Mouse (Mus musculus) kidney, adult 18-20 months (tissue): Measurements from ENCODE around the gene Vcp.

Experiments used
- DNase-seq: peaks from one replicate; pipeline ENCODE4 v3.0.0; 2021

Vcp gene

DNA sequence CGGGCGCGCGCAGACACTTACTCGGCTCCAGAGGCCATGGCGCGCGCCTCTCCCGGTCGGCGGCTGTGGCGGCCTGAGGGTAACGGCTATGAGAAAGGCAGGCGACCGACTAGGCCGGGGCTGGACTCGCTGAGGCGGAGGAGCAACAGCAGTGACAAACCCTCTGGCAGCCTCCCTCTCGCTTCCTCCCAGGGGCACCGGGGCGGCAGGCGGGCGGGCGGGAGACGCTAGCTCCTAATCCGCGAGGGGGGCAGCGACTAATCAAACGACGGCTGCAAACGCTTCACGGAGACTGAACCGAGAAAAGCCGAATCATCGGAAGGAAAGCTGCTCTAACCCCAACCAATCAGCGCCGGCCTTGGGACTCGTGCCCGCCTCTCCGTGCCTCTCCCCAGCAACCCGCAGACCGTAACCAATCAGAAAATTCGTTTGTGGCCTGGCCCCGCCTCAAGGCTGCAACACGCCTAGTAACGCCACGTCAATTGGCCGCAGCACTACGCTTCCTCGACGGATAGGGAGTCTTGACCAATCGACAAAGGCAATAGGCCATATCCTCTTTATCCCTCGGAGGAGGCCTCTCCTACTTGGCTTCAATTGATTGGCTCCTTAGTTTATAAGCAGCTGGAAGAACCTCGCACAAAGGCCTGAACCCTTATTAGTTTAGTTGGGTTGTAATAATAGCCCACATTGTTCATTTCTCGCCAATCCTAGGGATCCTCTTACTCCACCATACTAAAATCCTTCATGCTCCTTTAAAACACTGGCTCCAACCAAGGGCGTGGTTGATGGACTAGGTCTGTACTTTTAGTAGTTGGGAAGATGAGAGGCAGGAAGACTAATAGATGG, at the start of gene Vcp:
TSS of gene Vcp (minus strand) at position 367 of the 846 bp plus-strand sequence.
- DNase-seq: peak; percentile 98

DNA sequence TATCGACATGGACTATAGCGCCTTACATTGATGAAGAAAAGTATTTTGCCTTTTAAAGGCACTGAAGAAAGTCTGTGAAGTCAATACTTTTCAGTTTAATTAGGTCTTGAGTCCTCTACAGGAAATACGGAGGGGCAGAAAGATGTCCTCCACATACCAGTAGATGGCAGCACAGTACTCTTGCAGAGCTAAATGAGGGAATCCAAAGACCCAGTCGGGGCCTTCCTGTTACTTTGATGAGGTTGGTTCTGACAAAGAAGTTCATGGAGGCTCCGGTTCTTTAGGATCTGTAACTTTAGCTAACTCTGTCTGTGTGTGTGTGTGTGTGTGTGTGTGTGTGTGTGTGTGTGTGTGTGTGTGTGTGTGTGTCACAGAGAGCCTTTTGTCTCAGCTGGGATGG, 46.9 kb upstream of the Vcp start:
- DNase-seq: peak; percentile 72

DNA sequence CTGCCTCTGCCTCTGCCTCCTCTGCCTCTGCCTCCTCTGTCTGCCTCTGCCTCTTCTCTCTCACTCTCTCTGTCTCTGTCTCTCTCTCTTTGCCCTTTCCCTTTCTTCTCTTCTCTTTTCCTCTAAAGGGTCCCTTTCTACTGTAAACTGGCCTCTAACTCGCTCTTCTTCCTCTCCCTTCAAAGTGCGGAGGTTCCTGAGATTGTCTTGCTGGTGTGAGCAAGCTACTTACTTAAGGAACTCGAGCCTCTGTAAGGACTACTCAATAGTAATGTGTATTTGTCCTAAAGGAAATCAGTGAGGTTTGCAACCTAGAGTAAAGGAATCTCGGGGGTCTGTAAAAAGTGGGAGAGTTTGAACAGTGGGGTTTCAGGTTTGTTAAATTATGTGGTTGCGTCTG, 46.3 kb upstream of the Vcp start:
- no peak for DNase-seq

DNA sequence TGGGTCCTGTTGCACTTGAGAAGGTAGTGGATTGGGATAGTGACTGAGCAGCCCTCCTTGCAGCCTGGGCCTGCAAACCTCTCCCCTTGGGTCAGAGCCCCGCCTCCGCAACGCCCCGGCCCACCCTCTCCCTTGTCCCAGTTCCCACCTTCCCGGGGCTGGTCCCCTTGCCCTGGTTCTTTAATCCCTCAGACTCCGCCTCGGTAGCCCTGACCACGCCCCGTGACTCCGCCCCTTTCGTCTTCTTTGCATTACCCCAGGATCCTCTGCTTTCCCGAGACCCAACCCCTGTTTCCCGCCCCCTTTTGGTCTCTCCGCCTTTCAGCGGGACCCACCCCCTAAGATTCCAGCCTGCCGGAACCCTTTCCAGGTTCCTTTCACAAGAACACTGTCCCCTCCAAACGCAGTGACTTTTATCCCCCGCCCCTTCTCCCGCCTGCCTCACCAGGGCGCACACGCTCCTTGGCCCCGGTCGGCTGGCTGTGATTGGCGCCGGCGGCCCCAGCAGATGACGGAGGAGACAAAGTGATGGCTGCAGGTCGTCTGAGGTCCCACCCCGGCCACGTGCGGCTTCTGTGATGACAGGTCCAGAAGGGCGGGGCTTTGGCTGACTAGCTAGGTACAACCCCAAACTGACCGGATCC, 45.5 kb upstream of the Vcp start, which contains the start of gene Fam214b:
TSS of gene Fam214b (minus strand) at position 562 of the 644 bp plus-strand sequence.
- DNase-seq: peak; percentile 100

DNA sequence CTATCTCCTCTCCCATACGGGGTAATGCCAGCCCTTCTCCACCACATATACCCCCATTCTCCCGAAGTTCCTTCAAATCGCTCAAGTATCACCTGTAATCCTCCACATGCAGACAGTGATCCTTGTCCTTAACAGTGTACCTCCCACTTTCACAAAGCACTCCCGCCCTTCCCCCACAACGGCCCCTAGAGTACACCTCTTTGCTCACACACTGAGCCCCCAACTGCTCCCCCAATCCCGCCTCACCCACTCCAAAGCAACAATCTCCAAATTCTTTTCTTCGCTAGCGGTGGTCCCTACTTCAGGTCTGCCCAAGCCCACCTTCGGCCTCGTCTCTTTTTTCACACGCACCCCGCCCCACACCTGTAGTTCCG, 45.0 kb upstream of the Vcp start:
- no peak for DNase-seq

DNA sequence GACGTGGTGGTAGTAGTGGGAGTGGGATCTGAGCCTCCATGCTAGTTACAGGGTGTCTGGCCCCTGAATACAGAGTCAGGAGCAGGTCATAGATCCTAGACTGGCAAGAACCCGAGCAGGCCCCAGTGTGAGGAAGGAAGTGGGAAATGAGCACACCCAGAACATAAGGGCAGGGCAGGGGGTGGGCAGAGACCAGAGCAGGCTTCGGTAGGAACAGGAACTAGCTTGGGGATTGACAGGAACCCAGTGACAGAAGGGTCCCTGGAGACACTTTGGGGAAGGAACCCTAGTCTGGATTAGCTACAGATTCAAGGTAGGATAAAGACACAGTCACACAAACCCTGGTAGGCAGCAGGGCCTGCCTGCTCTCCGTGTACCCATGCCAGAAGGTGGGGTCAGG, 44.4 kb upstream of the Vcp start:
- peak; percentile 37 for DNase-seq

DNA sequence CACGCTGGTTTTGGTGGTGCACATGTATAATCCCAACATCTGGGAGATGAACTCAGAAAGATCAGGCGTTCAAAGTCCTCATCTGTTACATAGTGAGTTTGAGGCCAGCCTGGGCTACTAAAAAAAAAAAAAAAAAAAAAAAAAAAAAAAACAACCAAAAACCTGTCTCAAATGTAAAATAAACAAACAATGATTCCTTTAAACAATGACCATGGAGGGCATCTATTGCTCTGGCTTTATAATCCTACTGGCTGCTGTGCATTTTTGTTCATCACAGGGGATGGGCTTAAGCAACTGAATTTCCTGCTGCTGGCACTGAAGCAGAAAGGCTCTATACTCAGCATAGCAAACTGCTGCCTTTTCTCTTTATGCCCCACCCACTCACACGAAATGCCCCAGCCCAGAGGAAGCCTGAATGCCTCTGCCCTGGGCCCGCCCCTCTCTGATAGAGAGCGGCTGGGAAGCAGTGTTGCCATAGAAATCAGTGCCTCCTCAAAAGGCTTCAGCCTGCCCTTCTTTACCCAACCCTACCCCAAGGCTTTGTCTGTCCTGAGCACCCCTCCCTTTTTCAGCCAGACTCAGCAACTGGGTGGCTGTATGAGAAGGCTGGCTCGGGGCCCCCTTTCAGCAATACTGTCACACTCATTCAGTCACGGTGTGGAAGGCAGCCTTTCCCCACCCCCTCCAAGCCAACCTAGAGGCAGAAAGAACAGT, 43.5 kb upstream of the Vcp start:
- DNase-seq: peak; percentile 46

DNA sequence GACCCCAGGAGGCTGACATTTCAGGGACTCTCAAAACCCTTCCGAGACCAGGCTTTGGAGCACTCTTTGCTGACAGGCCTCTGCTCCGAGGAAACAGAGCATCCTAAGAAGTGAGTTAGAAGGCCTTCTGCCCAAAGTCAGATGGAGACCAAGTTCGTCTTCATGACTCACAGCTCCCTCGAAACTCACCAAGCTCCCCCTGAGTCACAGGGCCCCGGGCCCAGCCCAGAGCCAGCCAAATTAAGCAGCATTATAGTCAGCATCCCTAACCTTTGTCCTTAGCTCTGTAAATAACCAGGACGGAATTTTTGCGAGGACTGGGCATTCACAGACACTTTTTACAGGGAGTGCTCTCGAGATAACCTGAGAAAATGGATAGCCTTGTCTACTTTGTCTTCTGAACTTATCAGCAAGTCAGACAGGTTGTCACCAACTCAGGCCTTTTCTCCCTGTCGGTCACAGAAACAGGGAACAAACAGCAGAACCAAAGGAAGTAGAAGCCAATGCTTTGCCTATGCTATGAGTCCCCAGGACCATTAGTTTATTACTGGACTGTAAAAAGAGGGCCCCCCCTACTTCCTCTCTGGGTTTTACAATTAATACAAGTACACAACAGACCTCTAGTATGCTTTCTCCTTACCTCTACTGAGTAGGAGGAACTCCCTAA, 40.7 kb upstream of the Vcp start:
- no peak for DNase-seq

DNA sequence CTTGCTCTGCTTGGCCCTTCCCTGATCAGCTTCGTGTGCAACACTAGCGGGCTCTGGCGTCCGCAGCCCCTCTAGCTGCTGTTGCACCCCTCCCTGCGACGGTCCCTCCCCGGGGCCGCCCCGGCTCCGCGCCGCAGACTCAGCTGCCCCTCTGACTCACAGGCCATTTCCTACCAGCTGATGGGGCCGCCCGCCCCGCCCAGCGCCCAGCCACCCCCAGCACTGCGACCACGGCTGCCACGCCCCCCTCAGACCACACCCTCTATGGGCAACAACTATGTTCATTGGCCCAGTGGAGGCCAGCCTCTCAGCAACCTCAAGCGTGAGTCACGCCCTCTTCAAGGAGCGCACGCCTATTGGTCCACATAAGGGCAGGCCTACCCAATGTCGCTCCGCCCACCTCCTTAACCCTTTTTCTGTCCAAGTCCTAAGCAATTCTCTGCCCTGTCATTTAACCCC, 39.8 kb upstream of the Vcp start:
- DNase-seq: peak; percentile 94

DNA sequence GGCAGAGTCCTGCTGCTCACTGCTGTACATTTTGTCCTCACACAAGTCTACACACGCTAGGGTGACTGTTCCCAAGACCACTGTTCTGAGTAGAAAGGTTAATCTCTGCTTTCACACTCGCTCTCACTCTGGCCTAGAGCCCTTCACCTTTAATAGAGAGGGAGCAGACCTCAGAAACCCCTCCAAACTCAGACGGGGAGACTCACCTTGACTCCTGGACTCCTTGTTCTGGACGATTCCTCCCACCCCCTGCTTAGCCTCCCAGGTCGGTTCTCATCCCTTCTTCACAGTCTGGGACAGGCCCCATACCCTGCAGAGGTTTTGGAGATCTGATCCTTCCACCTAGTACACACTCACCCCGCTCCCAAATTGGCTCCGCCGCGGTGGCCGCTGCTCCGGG, 39.3 kb upstream of the Vcp start:
- peak; percentile 11 for DNase-seq

DNA sequence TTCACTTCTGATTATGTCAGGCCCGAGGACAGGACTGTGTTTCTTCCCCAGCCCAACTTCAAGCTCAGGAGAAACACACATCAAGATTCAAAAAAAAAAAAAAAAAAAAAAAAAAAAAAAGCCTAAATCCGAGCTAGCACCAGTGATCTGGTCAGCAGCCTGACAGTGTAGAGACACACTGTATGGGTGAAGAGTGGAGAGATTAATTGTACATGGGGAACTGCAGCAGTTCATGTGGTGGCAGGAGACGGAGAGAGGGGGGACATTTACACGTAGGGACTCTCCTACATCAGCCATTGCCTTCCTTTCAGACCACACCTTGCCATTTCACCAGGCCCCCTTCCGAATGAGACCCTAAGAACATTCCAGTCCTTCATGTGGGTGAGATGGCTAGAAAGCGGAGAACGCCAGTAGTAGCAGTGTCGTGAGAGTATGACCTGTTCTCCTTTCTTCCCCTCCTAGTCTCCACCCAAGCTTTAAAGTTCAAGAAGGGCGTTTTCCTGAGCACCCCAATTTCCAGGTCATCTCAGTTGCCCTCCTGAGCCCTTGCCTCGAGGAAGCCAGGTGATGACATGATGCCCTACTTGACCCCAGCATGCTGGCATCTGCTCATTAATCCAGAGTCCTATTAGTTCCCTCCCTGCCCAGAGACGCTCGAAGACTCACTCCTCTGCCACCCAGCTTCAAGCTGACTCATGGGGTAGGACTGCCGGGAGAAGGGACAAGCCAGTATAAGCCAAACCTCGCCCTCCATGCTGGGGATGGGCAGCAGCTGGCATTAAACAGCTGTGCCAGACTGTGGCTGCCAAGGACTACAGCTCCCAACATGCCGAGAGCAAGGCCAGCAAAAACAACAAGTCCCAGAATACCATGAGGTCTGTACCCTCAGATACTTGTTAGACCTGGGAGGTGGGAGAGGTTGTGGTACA, 38.5 kb upstream of the Vcp start:
- peak; percentile 28 for DNase-seq

DNA sequence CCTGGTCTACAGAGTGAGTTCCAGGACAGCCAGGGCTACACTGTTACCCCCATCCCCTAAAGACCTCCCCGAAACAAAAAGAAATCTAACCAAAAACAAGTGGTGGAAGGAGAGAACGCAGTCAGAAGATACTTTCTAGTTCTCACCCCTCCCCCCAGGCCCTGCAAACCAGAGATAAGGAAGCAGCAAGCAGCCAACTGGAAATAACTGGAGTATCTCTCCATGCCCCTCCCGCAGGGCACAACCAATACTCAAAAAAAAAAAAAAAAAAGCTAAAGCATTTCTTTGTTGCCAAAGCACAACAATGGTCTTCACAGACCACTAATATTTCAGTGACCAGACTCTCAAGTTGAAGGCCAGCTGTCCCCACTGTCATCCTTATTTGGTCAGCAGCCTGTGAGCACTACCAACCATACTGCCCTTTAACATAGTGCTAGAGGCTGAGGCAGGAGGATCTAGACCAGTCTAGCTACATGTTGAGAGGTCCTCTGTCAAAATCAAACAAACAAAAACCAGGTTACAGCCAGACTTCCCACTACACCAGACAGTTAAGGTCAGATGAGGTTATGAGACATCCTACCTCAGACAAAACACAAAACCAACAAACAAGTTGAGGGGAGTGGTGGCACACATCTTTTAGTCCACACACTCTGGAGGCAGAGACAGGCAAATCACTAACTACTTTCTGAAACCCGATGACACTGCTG, 37.7 kb upstream of the Vcp start:
- DNase-seq: no peak

DNA sequence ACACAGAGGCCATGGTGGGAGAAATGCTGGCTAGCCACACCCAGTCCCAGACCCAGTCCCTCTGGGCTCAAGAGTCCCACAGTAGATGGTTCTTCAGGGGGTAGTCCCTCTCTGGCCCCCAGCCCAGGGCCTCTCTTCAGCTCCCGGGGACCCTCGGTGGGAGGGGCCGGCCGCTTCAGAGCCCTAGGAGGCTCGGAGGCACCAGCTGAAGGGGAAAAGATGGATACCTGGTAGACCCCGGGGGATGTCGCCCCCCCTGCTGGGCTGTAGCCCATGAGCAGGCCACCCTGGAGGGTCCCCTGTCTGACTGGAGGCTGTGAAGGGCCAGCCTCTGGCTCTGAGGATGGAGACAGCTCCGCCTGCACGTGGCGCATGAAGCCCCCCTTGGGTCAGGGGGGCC, 36.0 kb upstream of the Vcp start:
- DNase-seq: no peak

DNA sequence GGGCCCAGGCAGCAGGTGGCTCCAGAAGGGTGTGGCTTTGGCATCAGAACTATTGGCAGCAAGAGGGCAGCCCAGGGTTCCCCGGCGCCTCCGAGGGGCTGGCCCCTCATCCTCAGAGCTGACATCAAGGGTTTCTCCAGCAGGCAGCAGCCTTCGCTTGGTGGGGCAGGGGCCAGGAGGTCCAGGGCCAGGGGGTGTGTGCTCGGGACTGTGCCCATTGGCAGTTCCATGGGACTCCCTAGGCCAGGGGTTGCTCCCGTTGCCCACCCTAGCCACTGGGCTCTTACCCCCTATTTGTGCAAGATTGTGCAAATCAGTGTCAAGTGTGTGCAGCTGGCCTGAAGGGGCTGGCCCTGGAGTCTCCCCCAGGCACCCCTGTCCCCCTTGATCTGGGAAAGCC, 35.5 kb upstream of the Vcp start:
- no peak for DNase-seq

DNA sequence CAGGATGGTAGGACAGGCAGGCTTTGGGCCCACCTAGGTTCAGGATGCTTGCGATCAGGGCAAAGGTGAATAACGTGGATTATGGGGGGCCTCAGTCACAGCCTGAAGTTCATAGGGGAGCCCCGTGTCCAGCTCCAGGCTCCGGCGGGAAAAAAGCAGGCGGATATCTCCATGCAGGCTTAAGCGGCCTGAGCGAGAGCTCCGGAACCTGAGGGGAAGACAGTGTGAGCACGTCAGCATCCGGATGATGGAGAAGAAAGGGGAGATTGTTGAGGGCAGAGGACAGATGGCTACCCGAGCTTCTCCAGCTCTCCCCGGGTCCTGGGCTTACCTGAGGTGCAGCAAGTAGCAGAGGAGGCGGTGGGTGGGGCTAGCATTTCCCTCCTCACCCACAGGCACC, 33.2 kb upstream of the Vcp start:
- no peak for DNase-seq

DNA sequence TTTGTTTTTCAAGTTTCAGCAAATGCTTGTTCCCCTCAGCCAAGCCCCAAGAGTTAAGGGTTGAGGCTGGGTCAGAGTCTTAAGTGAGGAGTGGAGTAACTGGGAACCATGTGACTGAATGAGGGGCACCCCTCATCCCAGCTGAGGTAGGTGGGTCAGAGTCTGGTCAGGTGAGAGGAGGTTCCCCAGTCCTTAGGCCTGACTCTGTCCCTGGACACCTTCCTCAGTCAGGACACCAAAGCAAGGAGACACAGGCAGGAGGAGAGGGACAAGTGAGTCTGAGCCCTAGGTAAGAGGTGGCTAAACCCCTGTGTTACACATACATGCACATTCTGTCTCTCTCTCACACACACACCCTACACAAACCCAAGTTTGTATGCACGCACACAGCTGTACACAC, 32.2 kb upstream of the Vcp start:
- DNase-seq: no peak

DNA sequence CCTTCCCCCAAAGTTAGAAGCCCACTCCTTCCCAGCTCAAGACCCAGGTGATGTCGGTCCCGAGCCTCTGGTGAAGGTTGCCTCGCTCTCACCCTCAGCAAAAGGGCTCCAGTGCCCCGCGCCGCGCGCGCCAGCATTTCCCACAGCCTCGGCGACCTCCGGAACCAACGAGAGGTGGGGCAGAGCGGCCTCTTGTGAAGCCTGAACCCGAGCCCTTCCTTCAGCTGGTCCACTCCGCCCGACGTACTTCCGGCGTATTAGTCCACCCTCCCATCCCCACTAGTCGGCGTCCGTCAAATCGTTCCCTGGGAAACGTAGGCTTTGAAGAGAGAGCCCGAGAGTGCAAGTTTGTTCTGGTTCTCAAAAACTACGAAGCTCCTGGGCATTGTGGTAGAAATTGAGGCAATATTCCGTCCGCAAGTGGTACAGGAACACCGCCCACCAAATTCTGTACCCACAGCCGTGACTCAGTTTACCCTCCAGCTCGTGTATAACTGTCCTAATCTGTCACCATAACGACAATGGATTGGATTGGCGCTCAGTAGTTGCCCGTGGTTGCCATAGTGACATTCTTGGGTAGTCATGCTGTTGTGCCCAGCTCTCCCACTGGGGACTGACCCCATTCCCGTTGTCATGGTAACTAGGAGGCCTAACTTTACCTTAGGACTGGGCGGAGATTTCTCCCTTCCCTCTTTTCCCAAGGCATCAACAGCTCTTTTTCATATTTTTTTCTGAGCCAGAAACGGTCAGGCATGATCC, 31.1 kb upstream of the Vcp start, which contains the start of gene Stoml2:
TSS of gene Stoml2 (minus strand) at position 474 of the 759 bp plus-strand sequence.
- DNase-seq: peak; percentile 92

DNA sequence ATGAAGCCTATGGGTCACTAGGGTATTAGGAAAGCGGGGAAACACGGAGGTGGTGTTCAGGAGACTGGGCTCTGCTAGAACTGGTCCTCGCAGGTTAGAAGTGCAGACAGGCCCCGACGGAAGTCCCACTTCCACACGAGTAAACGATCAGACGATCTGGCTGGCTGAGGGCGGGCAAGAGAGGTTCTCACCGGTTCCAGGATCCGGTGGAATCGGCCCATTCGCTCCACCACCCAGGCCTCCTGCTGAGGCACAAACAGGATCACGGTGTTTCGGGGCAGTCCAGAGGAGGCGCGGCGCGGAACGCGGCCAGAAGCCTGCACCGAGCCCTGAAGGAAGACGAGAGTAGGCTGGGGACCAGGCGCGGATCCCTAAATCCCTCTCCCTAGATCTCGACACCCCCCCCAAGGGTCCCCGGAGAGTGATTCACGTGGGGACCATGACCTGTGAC, 30.5 kb upstream of the Vcp start:
- DNase-seq: no peak

DNA sequence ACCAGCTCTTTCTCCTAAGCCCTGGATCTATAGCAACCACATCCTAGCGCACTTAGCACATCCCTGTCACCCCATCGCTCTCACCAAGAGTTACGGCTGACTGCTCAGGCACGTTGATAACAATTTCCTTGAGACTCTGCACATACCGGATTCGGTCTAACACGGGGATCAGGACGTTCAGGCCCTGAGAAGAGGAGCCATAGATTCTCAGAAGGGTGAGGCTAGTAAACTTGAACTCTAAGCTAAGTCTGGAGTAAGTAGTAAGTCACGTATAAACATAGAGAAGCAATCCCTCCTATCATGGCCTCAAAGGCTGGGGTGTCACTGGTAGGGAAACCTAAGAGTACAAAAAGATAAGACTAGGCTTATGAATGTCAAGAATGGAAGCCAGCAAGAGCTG, 30.0 kb upstream of the Vcp start:
- DNase-seq: no peak

DNA sequence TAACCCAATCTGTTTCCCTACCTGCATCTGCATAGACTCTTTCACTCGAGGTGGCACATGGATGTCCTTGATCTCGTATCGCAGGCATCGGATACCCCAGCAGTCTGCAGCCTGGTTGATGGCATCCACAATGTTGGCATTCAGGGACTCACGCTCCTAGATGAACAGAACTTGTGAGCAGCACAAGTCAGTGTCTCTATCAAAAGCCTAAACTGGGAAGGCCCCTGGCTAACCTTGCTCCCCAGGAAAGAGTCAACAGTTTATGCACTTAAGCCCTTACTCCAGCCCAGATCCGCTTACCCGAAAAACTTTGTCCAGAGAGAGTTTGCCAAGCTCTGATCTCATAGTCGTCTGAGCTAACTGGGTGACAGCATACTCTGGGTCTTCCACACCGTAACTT, 29.4 kb upstream of the Vcp start:
- DNase-seq: no peak
